Mouse (Mus musculus) layer of hippocampus, postnatal 10 days (tissue): ENCODE results near the gene Prox2. TPM values are rescaled to one million over a fixed set of nuclear protein-coding genes. Genes with fewer than 3 reads are reported as not detected.

Source experiments
- DNase-seq, 2 experiments: peaks; one replicate each; pipeline ENCODE4 v3.0.0; 2021; ENCODE audit warnings: low spot score in 2 of 2
- total RNA-seq, 2 experiments: library from RNA; stranded (reverse); gene quantifications; 2 replicates each; pipeline ENCODE4 v1.2.3; 2021

Prox2 gene
- total RNA-seq, 2 experiments from 2014 or later, result 1.1 to 1.4 TPM

DNA sequence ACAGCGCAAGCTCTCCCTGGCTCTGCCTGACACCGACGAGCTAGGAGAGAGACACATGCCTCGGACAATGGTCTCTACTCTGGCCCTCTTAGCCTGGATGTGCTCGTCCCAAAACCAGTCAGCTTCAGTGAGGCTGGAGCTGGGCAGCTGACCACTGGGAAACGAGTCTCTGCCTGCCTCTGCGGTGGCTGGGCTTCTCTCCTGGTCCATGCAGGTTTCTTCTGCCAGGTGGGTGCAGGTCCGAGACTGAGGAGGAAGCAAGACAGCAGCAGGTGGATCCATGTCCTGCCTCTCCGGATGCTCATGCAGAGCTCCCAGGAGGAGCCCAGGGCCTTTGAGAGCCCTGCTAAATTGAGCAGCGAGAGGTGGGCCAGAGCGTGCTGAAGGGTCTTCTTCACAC lies 15.4 kb downstream of the Prox2 start:
- no peak for DNase-seq

DNA sequence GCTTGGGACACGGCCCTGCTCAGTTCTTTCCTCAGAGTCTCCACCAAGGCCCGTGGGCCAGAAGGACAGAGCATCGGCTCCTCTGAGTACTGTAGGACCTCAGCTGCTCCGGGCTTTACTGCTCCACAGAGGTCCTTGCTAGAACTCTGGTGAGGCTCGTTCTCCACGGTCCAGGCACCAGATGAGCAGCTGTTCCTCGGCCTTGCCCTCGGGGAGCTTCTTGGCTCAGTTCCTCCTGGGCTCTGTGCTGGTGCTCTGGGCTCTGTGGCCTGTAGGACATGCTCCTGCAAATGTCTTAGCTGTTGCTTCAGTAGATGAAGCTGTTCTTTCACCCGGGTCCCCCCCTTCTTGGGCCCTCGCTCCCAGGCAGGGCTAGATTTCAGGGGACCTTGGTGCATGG lies 15.9 kb downstream of the Prox2 start:
- DNase-seq, result no peak

DNA sequence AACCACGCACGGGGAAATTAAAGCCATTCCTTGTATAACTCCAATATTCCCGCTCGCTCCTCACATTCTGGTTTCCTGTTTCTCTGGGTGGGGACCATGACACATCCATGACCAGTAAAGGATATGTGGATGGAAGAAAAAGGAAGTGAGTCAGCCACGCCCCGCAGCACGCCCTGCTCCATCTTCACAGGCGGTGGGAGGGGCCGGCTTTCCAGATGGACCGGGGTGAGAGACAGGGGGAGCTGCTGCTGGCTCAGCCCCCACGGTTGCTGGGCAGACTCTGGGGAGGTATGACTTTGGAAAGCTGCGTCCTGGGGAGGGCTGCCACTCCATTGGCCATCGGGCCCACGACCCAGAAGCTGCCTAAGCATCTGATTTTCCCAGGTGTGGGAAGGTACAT lies 16.5 kb downstream of the Prox2 start:
- peak; percentile 35 to 55 for DNase-seq

DNA sequence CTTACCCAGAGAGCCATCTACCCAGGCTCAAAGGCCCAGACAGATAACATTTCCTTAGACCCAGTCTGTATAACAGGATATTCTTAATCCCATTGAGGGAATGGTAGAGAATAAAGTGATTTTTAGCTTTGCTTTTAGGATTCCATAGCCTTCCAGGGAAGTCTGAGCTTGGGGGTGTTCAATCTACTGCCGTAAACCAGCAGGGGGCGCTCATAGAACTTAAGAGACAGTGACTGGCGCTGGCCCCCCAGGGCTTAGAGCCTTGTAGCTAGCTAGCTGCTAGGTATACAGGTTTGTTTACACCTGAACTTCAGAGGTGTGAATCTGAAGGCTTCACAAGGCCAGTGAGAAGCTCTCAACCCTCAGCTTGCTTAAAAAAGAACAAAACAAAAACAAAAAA lies 18.3 kb downstream of the Prox2 start:
- peak; percentile 72 to 80 for DNase-seq

DNA sequence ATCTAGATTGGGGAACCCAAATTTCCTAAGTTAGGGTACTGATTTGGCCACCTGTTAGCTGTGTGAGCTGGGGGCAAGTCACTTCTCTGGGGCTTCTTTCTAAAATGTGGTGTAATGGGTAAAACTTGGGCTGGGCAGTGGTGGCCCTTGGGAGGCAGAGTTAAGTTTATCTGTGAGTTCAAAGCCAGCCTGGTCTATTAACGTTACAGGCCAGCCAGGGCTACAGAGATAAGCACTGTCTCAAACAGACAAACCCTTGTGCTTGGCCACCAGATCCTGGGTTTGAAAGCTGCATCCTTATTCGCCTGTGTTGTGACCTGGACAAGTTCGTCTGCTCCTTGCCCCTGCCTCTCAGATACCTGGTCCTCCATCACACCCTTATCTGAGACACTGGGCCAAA lies 19.4 kb downstream of the Prox2 start:
- DNase-seq, result no peak

- DNase-seq, result no peak
These were observed 22.7 kb downstream of the Prox2 start for GRCm38 (mm10) chr12:85087845-85088244.

DNA sequence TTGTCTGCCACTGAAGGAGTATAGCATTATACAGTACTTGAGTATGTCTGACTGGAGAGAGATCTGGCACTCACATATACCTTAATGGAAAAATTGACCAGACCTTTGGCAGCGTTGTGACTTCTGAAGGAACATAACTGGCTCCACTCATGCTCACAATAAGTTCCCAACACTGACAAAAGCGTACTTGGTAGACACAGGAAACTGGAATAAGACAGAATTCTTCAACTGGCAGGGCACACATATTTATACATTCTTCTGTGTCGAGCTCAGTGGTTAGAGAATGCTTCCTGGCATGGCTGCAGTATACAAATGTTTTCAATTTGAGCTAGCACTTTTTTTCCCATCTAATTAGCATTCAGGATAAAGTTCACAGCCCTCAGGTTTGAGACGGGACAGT lies 25.6 kb downstream of the Prox2 start:
- DNase-seq, result no peak

DNA sequence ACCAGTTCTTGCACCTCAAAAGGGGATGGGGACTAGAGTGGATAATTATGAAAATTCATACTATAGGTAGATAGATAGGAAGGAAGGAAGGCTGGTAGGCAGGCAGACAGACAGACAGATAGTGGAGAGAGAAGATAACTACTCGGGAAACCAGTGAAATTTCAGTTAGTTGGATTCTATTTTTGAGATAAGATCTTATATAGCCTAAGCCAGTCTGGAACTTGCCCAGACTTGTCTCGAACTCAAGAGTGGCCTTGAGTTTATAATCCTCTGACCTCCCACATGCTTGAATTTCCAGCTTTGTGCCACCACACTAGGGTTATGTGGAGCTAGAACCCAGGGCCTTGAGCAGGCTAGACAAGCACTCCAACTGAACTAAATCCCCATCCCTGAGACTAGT lies 26.3 kb downstream of the Prox2 start:
- DNase-seq, result no peak

DNA sequence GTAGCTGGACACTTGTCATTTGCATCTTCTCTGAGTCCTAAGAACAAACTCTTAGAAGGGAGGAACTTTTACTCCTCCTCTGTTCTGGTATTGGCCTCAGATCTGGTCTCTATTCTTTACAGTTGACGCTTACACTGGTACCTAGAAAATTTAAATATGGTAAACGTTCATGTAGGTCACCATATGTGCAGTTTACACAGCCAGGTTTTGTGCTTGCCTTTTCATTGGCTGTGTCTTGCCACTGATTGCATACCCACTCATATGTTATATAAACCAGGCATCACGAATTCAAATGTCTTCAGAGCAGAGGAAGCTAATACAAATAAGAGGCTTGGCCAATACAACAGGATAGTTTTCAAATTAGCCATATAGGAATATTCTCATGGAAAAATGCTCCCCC lies 33.5 kb downstream of the Prox2 start:
- DNase-seq, result no peak

DNA sequence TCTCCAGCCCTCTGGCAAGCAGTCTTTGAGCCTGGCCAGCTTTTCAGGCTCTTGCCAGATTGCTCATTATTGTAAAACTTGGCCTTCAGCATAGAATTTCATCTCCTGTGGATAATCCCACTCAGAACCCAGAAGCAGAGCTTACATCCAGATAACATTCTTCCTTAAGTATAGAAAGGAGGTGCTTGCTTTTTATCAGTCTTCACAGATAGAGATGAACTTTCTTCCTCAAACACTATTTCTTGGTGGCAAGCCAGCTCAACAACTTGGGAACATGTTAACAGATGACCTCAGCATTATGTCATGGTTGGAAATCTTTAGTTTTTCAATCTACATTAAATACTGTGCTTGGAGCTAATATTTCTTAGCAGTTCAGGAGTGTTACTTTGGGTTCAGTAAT lies 39.5 kb downstream of the Prox2 start:
- DNase-seq, result no peak

DNA sequence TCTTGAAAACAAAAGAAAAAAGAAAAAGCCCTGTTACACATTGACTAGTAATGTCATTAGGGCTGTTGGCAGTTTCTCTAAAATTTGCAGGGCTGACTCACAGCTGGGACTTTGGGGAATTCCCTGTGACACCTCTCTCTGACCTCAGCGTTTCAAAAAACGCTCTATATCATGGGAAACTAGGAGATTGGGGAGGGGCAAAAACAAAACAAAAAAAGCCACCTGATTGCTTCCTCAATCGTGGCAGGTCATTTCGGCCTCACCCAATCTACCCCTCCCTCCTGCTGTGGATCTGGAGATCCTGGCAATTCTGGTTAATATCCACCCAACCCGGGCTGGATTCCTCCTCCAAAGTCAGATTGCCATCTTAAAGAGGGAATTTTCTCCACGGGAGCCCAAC lies 59.3 kb downstream of the Prox2 start:
- DNase-seq, result no peak

Other genes starting within 250 kb of the Prox2 start
- 1 to 10 TPM; 1.3 TPM for gene Ltbp2, start 234.2 kb downstream of the Prox2 start, total RNA-seq
- gene Fcf1, start 139.9 kb downstream of the Prox2 start, total RNA-seq, result 10 to 100 TPM; 33.8 to 34.9 TPM
- 10 to 100 TPM; 79.5 to 91.8 TPM for gene Arel1, start 139.9 kb downstream of the Prox2 start, total RNA-seq
- gene Ylpm1, start 114.4 kb downstream of the Prox2 start, total RNA-seq, result 100 to 1,000 TPM; 120 to 131 TPM
- 100 to 1,000 TPM; 162 to 167 TPM for gene Dlst, start 74 bp upstream of the Prox2 start, total RNA-seq
- 10 to 100 TPM; 41.5 to 48.4 TPM for gene Rps6kl1, start 40.5 kb upstream of the Prox2 start, total RNA-seq
- gene Pgf, start 67.0 kb upstream of the Prox2 start, total RNA-seq, result 1 to 10 TPM; 5.1 to 6.0 TPM
- 10 to 100 TPM; 57.4 to 85.0 TPM for gene Eif2b2, start 108.7 kb upstream of the Prox2 start, total RNA-seq
- 10 to 100 TPM; 12.3 to 13.3 TPM for gene Mlh3, start 159.8 kb upstream of the Prox2 start, total RNA-seq
- gene Acyp1, start 177.7 kb upstream of the Prox2 start, total RNA-seq, result 10 to 100 TPM; 30.6 to 31.9 TPM
- under 1 TPM; 0.33 to 0.71 TPM for gene Zc2hc1c, start 177.8 kb upstream of the Prox2 start, total RNA-seq
- gene Nek9, start 228.6 kb upstream of the Prox2 start, total RNA-seq, result 10 to 100 TPM; 29.6 to 31.7 TPM